Mouse (Mus musculus) brain, embryonic 14.5 days (tissue): ENCODE results near the gene Ypel1. TPM values are rescaled to one million over a fixed set of nuclear protein-coding genes. Genes with fewer than 3 reads are reported as not detected.
A peak's percentile ranks its signal among the peaks of the same experiment; 100 is the strongest.

Experiments used
- DNase-seq: peaks from one replicate; pipeline ENCODE4 v3.0.0-alpha.2; 2011; ENCODE audit warnings: low read depth
- CTCF ChIP-seq: fragments of 200-500 bp; IDR thresholded peaks from 2 replicates; pipeline ENCODE4 v1.5.1; 2012; ENCODE audit warnings: inconsistent platforms, mild to moderate bottlenecking, moderate library complexity, borderline replicate concordance; ENCODE audit not compliant: insufficient read depth, insufficient read length; ENCODE audit errors: extremely low read depth
- POLR2A ChIP-seq: fragments of 200-500 bp; IDR thresholded peaks from 2 replicates; pipeline ENCODE4 v1.6.1; 2012; ENCODE audit warnings: mild to moderate bottlenecking, inconsistent platforms, borderline replicate concordance; ENCODE audit not compliant: poor library complexity, insufficient read depth, insufficient read length, severe bottlenecking; ENCODE audit errors: extremely low read depth
- polyA plus RNA-seq: library from polyadenylated mRNA; depleted of rRNA; stranded (reverse); fragments of >200 nt; gene quantifications from 2 replicates; pipeline ENCODE4 v1.2.3, GENCODE M21; 2012; rRNA removed

Ypel1 gene
- polyA plus RNA-seq, 1 experiment, result 74.8 TPM

DNA sequence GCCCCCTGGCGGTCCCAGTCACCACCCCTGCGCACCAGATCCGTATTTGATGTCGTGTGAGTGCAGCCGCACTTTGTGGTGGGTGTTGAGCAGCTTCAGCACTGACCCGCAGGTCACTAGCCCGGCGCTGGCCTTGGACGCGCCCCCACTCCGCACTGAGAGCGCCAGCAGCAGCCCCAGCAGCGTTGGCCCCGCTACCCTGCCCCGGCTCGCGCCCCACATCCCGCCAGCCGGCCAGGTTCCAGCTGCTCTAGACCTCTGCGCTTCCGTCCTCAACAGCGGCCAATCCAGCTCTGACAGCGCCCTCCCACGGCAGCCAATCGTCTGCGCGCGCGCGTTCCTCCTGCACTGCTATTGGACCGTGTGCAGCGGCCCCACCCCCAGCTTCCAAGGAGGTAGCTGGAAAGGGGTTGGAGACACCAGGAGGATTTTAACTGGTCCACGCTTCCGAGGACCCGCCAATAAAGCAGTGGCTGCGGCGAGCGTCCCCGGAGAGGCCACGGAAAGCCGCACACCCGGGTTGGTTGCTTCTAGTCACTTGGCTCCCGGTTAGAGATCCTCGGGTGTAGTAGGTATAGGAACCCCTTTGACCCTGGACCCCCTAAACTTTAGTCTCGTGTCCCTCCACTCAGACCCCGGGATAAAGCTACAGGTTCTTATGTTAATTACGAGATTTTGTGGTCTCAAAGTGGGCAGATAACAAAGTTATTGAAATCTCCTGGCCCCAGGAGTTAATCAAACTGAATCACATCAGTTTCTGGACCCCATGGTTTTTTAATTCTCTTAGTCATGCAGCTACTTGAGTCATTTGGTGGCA is 62.8 kb downstream of the Ypel1 start, which contains the start of gene Sdf2l1:
Gene Sdf2l1 (minus strand): TSS at position 295 of the 817 bp plus-strand sequence.
- peak; percentile 99 for DNase-seq
- TF ChIP-seq POLR2A, result peak; percentile 67
- peak; percentile 61 for TF ChIP-seq CTCF

- TF ChIP-seq CTCF (no peak), POLR2A (no peak)
- DNase-seq, result peak; percentile 36
Measured at GRCm38 (mm10) chr16:17132906-17133200, 63.4 kb downstream of the Ypel1 start.

Other genes with a start within 250 kb of the Ypel1 start
- 7.6 and 9.4 TPM in 2 replicates for gene Spag6l, start 240.2 kb upstream of the Ypel1 start, polyA plus RNA-seq
- gene Igll1, start 205.7 kb upstream of the Ypel1 start, polyA plus RNA-seq, result 0.18 TPM in 1 of 2 replicates, not detected in the other
- gene Top3b, start 199.0 kb upstream of the Ypel1 start, polyA plus RNA-seq, result 97.3 and 103 TPM in 2 replicates
- gene Vpreb1, start 198.9 kb upstream of the Ypel1 start, polyA plus RNA-seq, result 1.2 and 3.3 TPM in 2 replicates
- gene Ppm1f, start 173.2 kb upstream of the Ypel1 start, polyA plus RNA-seq, result 28.0 and 31.7 TPM in 2 replicates
- 160 and 166 TPM in 2 replicates for gene Mapk1, start 86.3 kb upstream of the Ypel1 start, polyA plus RNA-seq
- gene Ppil2, start 41.6 kb downstream of the Ypel1 start, polyA plus RNA-seq, result 134 and 157 TPM in 2 replicates
- 35.9 and 55.8 TPM in 2 replicates for gene 2610318N02Rik, start 55.5 kb downstream of the Ypel1 start, polyA plus RNA-seq
- 20.2 and 23.4 TPM in 2 replicates for gene Sdf2l1, start 62.7 kb downstream of the Ypel1 start, polyA plus RNA-seq
- gene Ydjc, start 74.9 kb downstream of the Ypel1 start, polyA plus RNA-seq, result 41.9 and 51.4 TPM in 2 replicates
- gene Ccdc116, start 77.5 kb downstream of the Ypel1 start, polyA plus RNA-seq, result 5.4 and 6.2 TPM in 2 replicates
- gene Ube2l3, start 133.0 kb downstream of the Ypel1 start, polyA plus RNA-seq, result 96.5 and 127 TPM in 2 replicates
- 1.3 and 2.2 TPM in 2 replicates for gene Rimbp3, start 138.9 kb downstream of the Ypel1 start, polyA plus RNA-seq
- 12.1 and 16.4 TPM in 2 replicates for gene Hic2, start 163.9 kb downstream of the Ypel1 start, polyA plus RNA-seq
- 46.6 and 63.5 TPM in 2 replicates for gene Tmem191c, start 206.4 kb downstream of the Ypel1 start, polyA plus RNA-seq